Mouse (Mus musculus) ES-E14 (cell line): ENCODE measurements around the gene Nr1i3. TPM values are rescaled to one million over a fixed set of nuclear protein-coding genes. Genes with fewer than 3 reads are reported as not detected.

ENCODE experiments used
- DNase-seq: peaks from one replicate; pipeline ENCODE4 v3.0.0-alpha.2; 2013; ENCODE audit warnings: low read depth, low spot score
- H3K27ac ChIP-seq: 2 replicates; pipeline ENCODE4 v1.5.1; 2012; ENCODE audit warnings: low read depth, mild to moderate bottlenecking, low read length, moderate library complexity, mixed read lengths; ENCODE audit not compliant: poor library complexity, insufficient read depth, severe bottlenecking
- H3K36me3 ChIP-seq: 2 replicates; pipeline ENCODE4 v1.6.1; 2012; ENCODE audit warnings: mild to moderate bottlenecking, low read length, moderate library complexity, mixed read lengths; ENCODE audit not compliant: control insufficient read depth, poor library complexity, insufficient read depth, severe bottlenecking
- H3K4me1 ChIP-seq, 2 experiments: fragments of 150-350 bp in 1 of 2; sonication (generic) in 1 of 2; 2 replicates each; pipeline ENCODE4 v1.6.1; 2012; ENCODE audit warnings: low read length in 2 of 2, mild to moderate bottlenecking in 1 of 2, mixed read lengths in 1 of 2; ENCODE audit not compliant: control insufficient read depth in 2 of 2, insufficient read depth in 2 of 2, poor library complexity in 1 of 2
- H3K4me3 ChIP-seq, 2 experiments: fragments of 150-350 bp in 1 of 2; sonication (generic) in 1 of 2; 2 replicates each; pipeline ENCODE4 v1.5.1; 2012; ENCODE audit warnings: low read length in 2 of 2, low read depth in 1 of 2, mild to moderate bottlenecking in 1 of 2, mixed read lengths in 1 of 2; ENCODE audit not compliant: insufficient read depth in 1 of 2, poor library complexity in 1 of 2, severe bottlenecking in 1 of 2
- H3K9ac ChIP-seq: 2 replicates; pipeline ENCODE4 v1.6.1; 2012; ENCODE audit warnings: low read depth, mild to moderate bottlenecking, low read length, mixed read lengths; ENCODE audit not compliant: poor library complexity, insufficient read depth, severe bottlenecking
- H3K9me3 ChIP-seq: fragments of 150-350 bp; sonication (generic); 2 replicates; pipeline ENCODE4 v1.6.1; 2012; ENCODE audit warnings: low read depth, mild to moderate bottlenecking, low read length; ENCODE audit not compliant: control insufficient read depth, insufficient read depth
- CHD2 ChIP-seq: IDR thresholded peaks from 2 replicates; pipeline ENCODE4 v1.6.1; 2014; ENCODE audit warnings: mild to moderate bottlenecking, low read depth, low read length, inconsistent platforms
- HCFC1 ChIP-seq: IDR thresholded peaks from 2 replicates; pipeline ENCODE4 v1.6.1; 2012; ENCODE audit warnings: low read length, inconsistent platforms, borderline replicate concordance; ENCODE audit not compliant: insufficient read depth
- MAFK ChIP-seq: IDR thresholded peaks from 2 replicates; pipeline ENCODE4 v1.6.1; 2014; ENCODE audit warnings: mild to moderate bottlenecking, low read depth, low read length, inconsistent platforms; ENCODE audit not compliant: insufficient read depth
- ZC3H11A ChIP-seq: IDR thresholded peaks from 2 replicates; pipeline ENCODE4 v1.6.1; 2012; ENCODE audit warnings: low read depth, mild to moderate bottlenecking, inconsistent platforms, low read length, borderline replicate concordance
- ZNF384 ChIP-seq: IDR thresholded peaks from 2 replicates; pipeline ENCODE4 v1.6.1; 2012; ENCODE audit warnings: low read depth, low read length, inconsistent platforms
- in situ Hi-C, 2 experiments: fragments of 600-800 bp; cut with MboI; formaldehyde crosslinking; loops; one replicate each; pipeline ENCODE4 v1.15.1; 2025; ENCODE audit warnings: low sequenced_read_pairs in 2 of 2, inconsistent platforms in 1 of 2; ENCODE audit not compliant: unreplicated experiment in 2 of 2
- total RNA-seq: library from RNA; depleted of rRNA; stranded (reverse); fragments of 300-350 nt; gene quantifications from 2 replicates; pipeline ENCODE4 v1.2.3, GENCODE M21; 2012

The Nr1i3 gene
- total RNA-seq, 1 experiment = 0.71 TPM

DNA sequence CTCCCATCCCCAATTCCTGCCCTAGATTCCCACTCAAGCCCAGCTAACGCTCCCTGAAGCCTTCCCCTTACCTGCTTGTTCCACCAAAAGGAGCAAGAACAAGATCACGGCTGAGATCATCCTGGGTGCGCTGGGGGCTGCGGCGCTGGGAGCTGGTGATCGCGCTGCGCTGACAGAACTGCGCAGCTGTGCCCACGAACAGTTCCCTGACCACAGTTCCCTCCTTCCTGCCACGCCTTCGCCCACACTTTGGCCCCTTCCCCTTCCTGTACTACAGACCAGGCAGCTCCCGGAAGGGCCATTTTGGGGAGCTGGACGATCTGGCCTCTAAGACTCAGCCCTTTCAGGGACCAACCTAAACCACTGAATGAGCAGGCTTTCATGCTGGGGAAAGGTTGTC is 20.4 kb downstream of the Nr1i3 start, which contains the start of gene Fcer1g:
Gene Fcer1g (minus strand): TSS at position 240 of the 400 bp plus-strand sequence.
- DNase-seq = no peak
- TF ChIP-seq CHD2 (no peak), HCFC1 (no peak), ZNF384 (no peak), ZC3H11A (no peak), MAFK (no peak)
- H3K4me1 ChIP-seq = peaks cover 0 to 9% of the 10 kb centered on the region in 2 experiments; a peak in 1 of 4 replicates
- no peak within 1 kb of the TSS for H3K4me3 ChIP-seq
- no peaks in the 10 kb centered on the region for H3K9me3 ChIP-seq
- in situ Hi-C loops = loop anchor here in 1 of 2 experiments (25.0 kb wide), 1 partner anchor 347 kb away; the partner anchor contains the start of genes Dusp12 and Gm26620
- H3K9ac ChIP-seq = no peak within 1 kb of the TSS
- no peak within 1 kb of the TSS for H3K27ac ChIP-seq
- H3K36me3 ChIP-seq = peaks cover 32% of the 10 kb centered on the region

DNA sequence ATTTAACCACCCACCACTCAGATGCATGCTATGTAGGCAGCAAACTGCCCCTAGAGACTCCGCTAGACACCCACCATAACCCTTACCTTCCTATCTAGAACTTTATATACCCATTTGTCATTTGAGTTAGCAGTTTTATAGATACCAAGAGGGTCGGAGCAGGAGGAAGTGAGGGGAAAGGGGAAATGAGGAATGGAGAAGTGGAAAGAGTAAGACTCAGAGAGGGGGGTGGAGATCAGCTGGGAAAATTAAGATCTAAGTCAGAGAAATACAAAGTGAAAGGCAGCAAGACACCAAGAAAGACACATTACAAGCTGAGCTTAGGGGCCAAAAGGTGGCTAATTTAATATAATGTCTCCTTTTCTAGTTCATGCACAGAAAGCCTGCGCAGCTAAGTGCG is 20.8 kb downstream of the Nr1i3 start:
- Histone ChIP-seq H3K9me3 (no peaks in the 10 kb centered on the region), H3K27ac (no peak overlapping the region), H3K9ac (no peak overlapping the region), H3K4me3 (no peak overlapping the region), H3K4me1 (peaks cover 0 to 9% of the 10 kb centered on the region in 2 experiments; a peak in 1 of 4 replicates), H3K36me3 (peaks cover 34% of the 10 kb centered on the region)
- in situ Hi-C loops = loop anchor here in 1 of 2 experiments (25.0 kb wide), 1 partner anchor 347 kb away; the partner anchor contains the start of genes Dusp12 and Gm26620
- DNase-seq = no peak
- TF ChIP-seq CHD2 (no peak), MAFK (no peak), ZNF384 (no peak), ZC3H11A (no peak), HCFC1 (no peak)

DNA sequence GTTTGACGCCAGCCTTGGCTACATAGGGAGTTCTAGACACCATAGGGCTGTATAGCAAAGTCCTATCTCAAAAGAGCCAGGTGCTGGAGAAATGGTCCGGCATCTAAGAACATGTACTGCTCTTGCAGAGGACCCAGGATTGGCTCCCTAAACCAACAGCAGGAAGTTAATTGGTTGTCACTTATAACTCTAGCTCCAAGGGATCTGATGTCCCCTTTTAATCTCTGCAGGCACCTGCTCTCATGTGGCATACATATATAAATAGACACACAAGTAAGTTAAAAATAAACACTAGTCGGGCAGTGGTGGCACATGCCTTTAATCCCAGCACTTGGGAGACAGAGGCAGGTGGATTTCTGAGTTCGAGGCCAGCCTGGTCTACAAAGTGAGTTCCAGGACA is 22.0 kb downstream of the Nr1i3 start:
- in situ Hi-C loops = loop anchor here in 1 of 2 experiments (25.0 kb wide), 1 partner anchor 348 kb away; the partner anchor contains the start of genes Dusp12 and Gm26620
- H3K9me3 ChIP-seq = no peaks in the 10 kb centered on the region
- no peak for TF ChIP-seq CHD2
- no peak for TF ChIP-seq ZC3H11A
- TF ChIP-seq HCFC1 = no peak
- no peak for TF ChIP-seq MAFK
- no peak for TF ChIP-seq ZNF384
- no peak overlapping the region for H3K4me3 ChIP-seq
- H3K9ac ChIP-seq = no peak overlapping the region
- peaks cover 38% of the 10 kb centered on the region for H3K36me3 ChIP-seq
- no peak for DNase-seq
- peaks cover 0 to 5% of the 10 kb centered on the region in 2 experiments; a peak in 1 of 4 replicates for H3K4me1 ChIP-seq
- H3K27ac ChIP-seq = no peak overlapping the region

DNA sequence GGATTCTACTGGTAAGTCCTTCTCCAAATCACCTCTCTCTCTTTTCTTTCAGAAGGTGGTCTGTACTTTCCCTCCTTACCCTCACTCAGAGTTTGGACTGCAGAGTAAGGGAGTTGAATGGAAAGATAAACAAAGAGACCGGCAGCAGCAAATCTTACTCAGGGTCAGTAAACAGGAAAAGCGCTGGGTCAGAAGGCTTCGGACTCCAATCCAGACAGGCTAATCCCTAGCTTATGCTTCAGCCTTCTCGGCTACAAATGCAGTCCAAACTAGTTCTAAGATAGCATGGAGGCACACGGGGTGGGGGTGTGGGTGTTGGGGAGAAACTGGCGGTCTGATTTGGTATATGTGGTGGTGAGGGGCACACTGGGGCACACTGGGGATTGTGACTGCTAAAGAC is 23.7 kb downstream of the Nr1i3 start:
- in situ Hi-C loops = loop anchor here in 1 of 2 experiments (25.0 kb wide), 1 partner anchor 350 kb away; the partner anchor contains the start of genes Dusp12 and Gm26620
- TF ChIP-seq HCFC1 = no peak
- no peak for TF ChIP-seq ZNF384
- TF ChIP-seq ZC3H11A = no peak
- no peak for TF ChIP-seq MAFK
- TF ChIP-seq CHD2 = no peak
- no peaks in the 10 kb centered on the region for H3K9me3 ChIP-seq
- H3K4me1 ChIP-seq = peaks cover 2 to 8% of the 10 kb centered on the region in 2 experiments; a peak in 2 of 4 replicates
- H3K9ac ChIP-seq = no peak overlapping the region
- peaks cover 40% of the 10 kb centered on the region for H3K36me3 ChIP-seq
- H3K27ac ChIP-seq = no peak overlapping the region
- no peak for DNase-seq
- no peak overlapping the region for H3K4me3 ChIP-seq
